Mouse (Mus musculus) cerebellum, adult 2 months (tissue): ENCODE measurements around the gene Lrp1.

Experiments
- CTCF ChIP-seq: fragments of 200-500 bp; IDR thresholded peaks from 2 replicates; pipeline ENCODE4 v1.5.1; 2011; ENCODE audit warnings: low read depth, mild to moderate bottlenecking, control low read depth, low read length, moderate library complexity, borderline replicate concordance; ENCODE audit not compliant: insufficient read depth
- POLR2A ChIP-seq: fragments of 200-500 bp; IDR thresholded peaks from 2 replicates; pipeline ENCODE4 v1.6.1; 2011; ENCODE audit warnings: low read length, control low read depth, borderline replicate concordance; ENCODE audit not compliant: insufficient read depth

DNA sequence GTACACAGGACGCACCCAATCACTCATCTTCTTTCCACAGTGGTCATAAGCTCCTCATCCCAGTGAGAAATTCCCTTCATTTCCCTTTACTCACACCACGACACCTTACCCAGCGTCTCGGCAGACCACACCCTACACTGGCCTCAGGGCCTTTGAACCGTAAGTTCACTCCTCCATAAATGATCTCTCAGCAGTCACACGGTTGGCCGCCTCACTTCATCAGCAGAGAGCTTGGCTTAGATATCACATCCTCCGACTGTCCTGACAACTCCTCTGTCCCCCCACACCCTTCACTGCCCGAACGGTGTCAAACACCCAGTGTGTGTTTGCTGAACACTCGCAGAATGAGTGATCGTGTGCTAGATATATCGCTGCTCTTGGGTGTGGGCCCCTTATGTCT is 28.1 kb downstream of the Lrp1 start:
- TF ChIP-seq POLR2A (no peak), CTCF (no peak)
